Mouse (Mus musculus) kidney, adult 8-10 months (tissue): ENCODE measurements at regions not wholly inside any gene's neighbourhood (a gene's known extent, or its start where the extent isn't known, plus 50 kb on each side); places are given as distances from the start of the nearest gene placed in this dataset.
A peak's percentile ranks its signal among the peaks of the same experiment; 100 is the strongest.
"Not testable (repeated sequence)": the region's sequence is repeated elsewhere in the genome, so short reads cannot be mapped to it uniquely, and the experiment has no call there.

Source experiments
- DNase-seq, 2 experiments: peaks; one replicate each; pipeline ENCODE4 v3.0.0; 2022

GRCm38 (mm10) chr8:26762942-26763778 lies 214.0 kb upstream of the Zfp703 start:
- DNase-seq, result no peak

DNA sequence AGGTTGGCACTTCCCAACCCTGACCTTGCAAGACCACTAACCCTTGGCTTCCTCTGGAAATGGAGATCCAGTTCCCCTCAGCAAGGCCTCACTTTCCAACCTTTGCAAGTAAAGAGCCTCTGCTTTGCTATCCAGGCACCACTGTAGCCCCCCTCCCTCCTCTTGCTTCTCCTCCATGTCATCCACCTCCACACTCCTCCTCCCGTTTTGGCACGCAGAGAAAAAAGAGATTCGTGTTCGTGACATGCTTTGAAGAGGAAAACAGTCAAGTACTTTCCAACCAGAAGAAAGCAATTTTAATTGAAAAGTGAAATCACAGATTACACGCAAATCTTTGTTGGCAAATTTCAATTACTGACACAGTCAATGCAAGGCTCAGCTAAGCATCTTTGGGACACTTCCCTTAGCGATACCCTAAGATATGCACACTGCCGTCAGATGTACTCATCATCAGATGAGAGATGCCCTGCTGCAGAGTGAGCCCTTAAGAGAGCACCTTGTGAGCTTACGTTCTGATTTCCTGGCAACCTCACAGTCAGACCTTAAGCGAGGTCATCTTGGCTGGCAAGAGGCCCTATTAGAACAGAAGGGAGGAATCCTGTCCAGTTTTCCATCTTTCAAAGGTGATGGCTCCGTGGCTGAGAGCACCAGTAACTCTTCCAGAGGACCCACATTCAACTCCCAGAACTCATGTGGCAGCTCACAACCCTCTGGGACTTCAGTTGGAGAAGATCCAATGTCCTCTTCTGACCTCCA lies 208.5 kb upstream of the Zfp703 start:
- DNase-seq, result no peak

DNA sequence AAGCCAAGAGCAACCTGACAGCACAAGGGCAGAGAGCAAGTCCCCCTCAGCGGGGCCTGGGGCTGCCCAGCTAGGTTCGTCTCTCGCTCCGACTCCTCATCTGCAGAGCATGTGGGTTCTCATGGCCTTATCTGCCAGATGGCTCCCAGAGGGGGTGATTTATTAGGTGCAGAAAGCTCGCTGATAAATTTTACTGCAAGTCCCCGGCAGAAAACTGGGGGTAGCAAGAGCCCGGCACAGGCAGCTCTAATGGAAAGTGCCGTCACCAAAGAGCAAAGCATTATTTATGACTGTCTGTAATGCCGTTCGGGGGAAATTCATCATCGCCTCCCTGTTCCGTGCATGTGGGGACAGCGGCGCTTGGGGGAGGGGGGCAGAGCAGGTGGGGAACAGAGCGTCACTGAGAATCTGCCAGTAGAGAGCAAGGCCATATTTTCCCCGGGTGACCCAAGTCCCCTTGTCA lies 206.7 kb upstream of the Zfp703 start:
- DNase-seq, result no peak

DNA sequence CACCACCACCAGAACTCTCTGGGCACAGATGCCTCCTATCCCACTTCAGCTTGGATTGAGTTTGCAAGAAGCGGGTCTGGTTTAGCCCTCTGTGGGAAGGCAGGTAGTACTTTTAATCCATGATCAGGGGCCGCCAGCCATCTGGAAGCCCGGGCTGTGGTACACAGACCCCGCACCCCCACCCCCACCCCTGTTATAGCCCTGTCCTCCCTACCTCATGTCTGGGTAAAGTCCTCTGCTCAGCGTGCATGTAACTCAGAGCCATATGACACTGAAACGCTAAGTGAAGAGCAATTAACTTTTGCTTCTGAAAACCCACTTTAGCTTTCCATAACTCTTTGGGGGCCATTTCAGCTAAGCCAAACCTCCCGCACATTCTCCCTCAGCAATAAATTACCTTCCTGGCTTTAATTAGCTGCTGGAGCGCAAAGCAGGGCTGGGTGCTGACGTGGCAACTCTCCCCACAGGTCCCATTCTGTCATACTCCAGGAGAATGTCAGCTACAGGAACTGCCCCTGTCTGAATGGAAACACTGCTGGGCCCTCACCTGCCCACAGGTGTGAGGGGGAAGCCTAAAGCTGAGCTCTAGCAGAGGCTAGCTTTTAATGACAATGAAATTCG lies 198.1 kb upstream of the Zfp703 start:
- no peak for DNase-seq

- DNase-seq, result no peak
These were observed 196.6 kb upstream of the Zfp703 start for GRCm38 (mm10) chr8:26780515-26780914.

- not testable (repeated sequence) for DNase-seq
These were observed 194.2 kb upstream of the Zfp703 start for GRCm38 (mm10) chr8:26782936-26783335.

DNA sequence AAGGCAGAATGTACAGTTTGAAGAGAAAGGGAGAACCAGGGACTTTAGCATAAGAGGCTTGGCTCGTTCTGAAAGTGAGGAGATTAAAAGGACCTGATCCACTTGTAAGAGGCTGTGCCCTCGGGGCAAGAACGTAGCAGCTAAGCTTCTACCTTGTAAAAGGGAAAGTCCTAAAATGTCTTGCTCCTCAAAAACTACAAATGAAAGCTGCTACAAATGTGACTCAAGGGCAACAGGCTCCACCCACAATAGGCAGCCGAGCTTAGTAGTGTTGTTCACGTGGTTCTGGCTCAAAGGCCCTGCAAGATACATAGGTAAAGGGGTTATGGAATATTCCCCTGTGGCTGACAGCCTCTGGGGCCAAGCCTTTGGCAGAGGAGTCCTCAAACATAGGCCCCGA lies 192.7 kb upstream of the Zfp703 start:
- no peak for DNase-seq

DNA sequence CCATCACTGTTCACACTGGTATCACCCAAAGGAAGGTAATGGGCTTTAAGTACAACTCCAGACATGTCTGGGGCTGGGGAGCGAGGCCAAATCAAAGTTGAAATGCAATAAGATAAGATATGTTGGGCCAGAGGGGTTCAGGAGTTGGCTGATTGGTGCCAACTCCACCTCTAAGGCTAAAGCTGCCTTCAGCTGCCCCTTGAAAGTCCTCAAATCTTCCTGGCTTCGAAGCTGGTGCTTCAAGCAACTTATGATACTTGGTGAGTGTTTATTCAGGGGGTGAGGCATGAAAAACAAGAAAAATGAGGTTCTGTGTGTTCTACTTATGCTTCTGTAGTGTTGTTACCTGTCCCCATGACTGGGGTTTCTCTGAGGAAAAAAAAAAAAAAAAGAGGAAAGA lies 185.3 kb upstream of the Zfp703 start:
- no peak for DNase-seq

GRCm38 (mm10) chr8:26793606-26794292 lies 183.4 kb upstream of the Zfp703 start:
- no peak for DNase-seq

- DNase-seq, result no peak
These were observed 182.7 kb upstream of the Zfp703 start for GRCm38 (mm10) chr8:26794411-26794810.

DNA sequence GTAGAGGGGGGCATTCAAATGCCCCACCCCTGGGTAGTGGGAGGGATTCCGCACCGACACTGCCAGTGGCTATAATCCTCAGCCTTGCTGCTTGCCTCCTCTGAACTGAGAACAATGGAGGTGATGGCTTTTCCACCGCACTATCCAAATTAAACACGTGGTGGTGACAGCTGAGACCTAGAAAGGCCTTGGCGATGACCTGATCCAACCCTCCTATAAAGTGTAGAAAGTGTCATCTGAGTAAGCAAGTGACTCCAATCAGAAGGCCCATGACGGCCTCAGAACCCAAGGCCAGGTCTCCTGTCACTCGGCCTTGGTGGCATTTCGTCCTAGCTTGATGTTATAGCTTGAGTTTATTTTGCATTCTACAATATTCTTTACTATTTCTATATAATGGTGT lies 181.5 kb upstream of the Zfp703 start:
- DNase-seq, result no peak

GRCm38 (mm10) chr8:26799814-26800213 lies 177.3 kb upstream of the Zfp703 start:
- DNase-seq, result no peak

- DNase-seq, result no peak
These were observed 173.0 kb upstream of the Zfp703 start for GRCm38 (mm10) chr8:26804089-26804488.

- no peak for DNase-seq
These were observed 172.2 kb upstream of the Zfp703 start for GRCm38 (mm10) chr8:26804901-26805341.

DNA sequence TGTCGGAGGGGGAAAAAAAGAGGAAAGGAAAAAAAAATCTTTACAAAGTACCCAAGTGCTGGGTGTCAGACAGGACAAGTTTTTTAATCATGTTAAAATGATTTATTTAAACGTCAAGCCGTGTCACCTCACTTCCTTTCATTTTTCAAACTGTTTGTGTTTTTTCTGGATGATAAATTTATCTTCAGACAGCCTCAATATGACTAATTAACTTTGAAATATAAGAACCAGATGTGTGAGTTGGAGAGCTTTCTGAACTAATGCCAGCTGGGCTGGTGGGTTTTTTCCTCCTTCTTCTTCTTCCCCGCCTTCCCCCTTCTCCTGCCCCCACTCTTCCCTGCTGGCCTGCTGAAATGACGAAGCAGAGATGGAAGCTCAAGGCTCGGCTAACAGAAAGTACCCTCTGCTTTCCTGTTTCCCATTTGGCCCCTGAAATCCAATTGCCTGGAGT lies 171.7 kb upstream of the Zfp703 start:
- no peak for DNase-seq

GRCm38 (mm10) chr8:26808111-26808651 lies 168.9 kb upstream of the Zfp703 start:
- no peak for DNase-seq

GRCm38 (mm10) chr8:26808771-26809170 lies 168.4 kb upstream of the Zfp703 start:
- DNase-seq, result peak; percentile 5 to 23

GRCm38 (mm10) chr8:26809943-26810342 lies 167.2 kb upstream of the Zfp703 start:
- DNase-seq, result no peak

GRCm38 (mm10) chr8:26811533-26812236 lies 165.4 kb upstream of the Zfp703 start:
- DNase-seq, result no peak

- DNase-seq, result no peak
These were observed 163.8 kb upstream of the Zfp703 start for GRCm38 (mm10) chr8:26813198-26813815.

- no peak for DNase-seq
These were observed 162.0 kb upstream of the Zfp703 start for GRCm38 (mm10) chr8:26815020-26815584.
